Mouse (Mus musculus) lung, embryonic 14.5 days (tissue): ENCODE measurements at regions not wholly inside any gene's neighbourhood (a gene's known extent, or its start where the extent isn't known, plus 50 kb on each side); places are given as distances from the start of the nearest gene placed in this dataset.
A peak's percentile ranks its signal among the peaks of the same experiment; 100 is the strongest.

Experiments used
- ATAC-seq: fragments of 200-750 bp; cut with Nextera tagmentation; 2 replicates; pipeline ENCODE4 v1.8.0; 2017; ENCODE audit warnings: mild to moderate bottlenecking, moderate TSS enrichment, moderate library complexity; ENCODE audit not compliant: insufficient read depth
- DNase-seq: peaks from one replicate; pipeline ENCODE4 v3.0.0-alpha.2; 2015
- H3K27ac ChIP-seq: fragments of 300-500 bp; sonication (generic); 2 replicates; pipeline ENCODE4 v1.5.1; 2014; ENCODE audit warnings: low read depth, mild to moderate bottlenecking, moderate library complexity
- H3K27me3 ChIP-seq: fragments of 300-500 bp; sonication (generic); 2 replicates; pipeline ENCODE4 v1.6.1; 2014; ENCODE audit warnings: low read length, control low read depth; ENCODE audit not compliant: insufficient read depth
- H3K36me3 ChIP-seq: fragments of 300-500 bp; sonication (generic); 2 replicates; pipeline ENCODE4 v1.6.1; 2014; ENCODE audit warnings: control low read depth; ENCODE audit not compliant: insufficient read depth
- H3K4me1 ChIP-seq: fragments of 300-500 bp; sonication (generic); 2 replicates; pipeline ENCODE4 v1.6.1; 2014; ENCODE audit warnings: antibody characterized with exemption, control low read depth; ENCODE audit not compliant: insufficient read depth
- H3K4me2 ChIP-seq: fragments of 300-500 bp; sonication (generic); 2 replicates; pipeline ENCODE4 v1.6.1; 2014; ENCODE audit warnings: mild to moderate bottlenecking
- H3K4me3 ChIP-seq: fragments of 300-500 bp; sonication (generic); 2 replicates; pipeline ENCODE4 v1.5.1; 2014; ENCODE audit warnings: low read depth, low read length
- H3K9ac ChIP-seq: fragments of 300-500 bp; sonication (generic); 2 replicates; pipeline ENCODE4 v1.6.1; 2014
- H3K9me3 ChIP-seq: fragments of 300-500 bp; sonication (generic); 2 replicates; pipeline ENCODE4 v1.6.1; 2016; ENCODE audit warnings: low read depth, low read length, control low read depth
- CTCF ChIP-seq: IDR thresholded peaks from 2 replicates; pipeline ENCODE4 v1.5.1; 2016; ENCODE audit warnings: antibody characterized with exemption, low read depth
- WGBS: fragments of 180-500 bp; shearing (Covaris S2); extraction: QIAGEN DNeasy Blood & Tissue Kit; methylation state at CpG from one replicate; pipeline ENCODE4 v1.1.7; 2014; 5-methylcytosine and 5-hydroxymethylcytosine counted together

GRCm38 (mm10) chr12:25196022-25196421, 99.1 kb upstream of the Id2 start:
- 60% methylated on average over 4 of the region's 4 CpGs for WGBS

GRCm38 (mm10) chr12:25192216-25192615, 95.3 kb upstream of the Id2 start:
- ATAC-seq = no peak

More at GRCm38 (mm10) chr12:25196022-25196421, 99.1 kb upstream of the Id2 start:
- H3K4me3 ChIP-seq = no peak overlapping the region
- no peak overlapping the region for H3K4me2 ChIP-seq
- peaks cover 4% of the 10 kb centered on the region; the same call in 1 of the 2 replicates for H3K4me1 ChIP-seq
- no peak for DNase-seq
- no peaks in the 10 kb centered on the region for H3K36me3 ChIP-seq
- H3K27me3 ChIP-seq = no peaks in the 10 kb centered on the region
- peaks cover 4% of the 10 kb centered on the region; the same call in 1 of the 2 replicates for H3K9me3 ChIP-seq
- TF ChIP-seq CTCF = no peak
- H3K9ac ChIP-seq = no peak overlapping the region
- H3K27ac ChIP-seq = no peak overlapping the region
- ATAC-seq = no peak

GRCm38 (mm10) chr12:25190360-25190759, 93.4 kb upstream of the Id2 start:
- TF ChIP-seq CTCF = no peak
- 42% methylated on average over 6 of the region's 6 CpGs for WGBS

More at GRCm38 (mm10) chr12:25192216-25192615, 95.3 kb upstream of the Id2 start:
- DNase-seq = no peak
- H3K9me3 ChIP-seq = no peaks in the 10 kb centered on the region
- no peaks in the 10 kb centered on the region for H3K4me1 ChIP-seq
- no peak overlapping the region for H3K4me3 ChIP-seq
- no peak overlapping the region for H3K27ac ChIP-seq
- H3K36me3 ChIP-seq = no peaks in the 10 kb centered on the region
- H3K4me2 ChIP-seq = no peak overlapping the region
- H3K9ac ChIP-seq = no peak overlapping the region
- TF ChIP-seq CTCF = no peak
- 81% methylated on average over 6 of the region's 6 CpGs for WGBS
- no peaks in the 10 kb centered on the region for H3K27me3 ChIP-seq

GRCm38 (mm10) chr12:25189174-25189761, 92.3 kb upstream of the Id2 start:
- H3K27ac ChIP-seq = no peak overlapping the region
- ATAC-seq = no peak; the same call in 1 of the 2 replicates
- H3K36me3 ChIP-seq = no peaks in the 10 kb centered on the region
- peak; percentile 44 for DNase-seq
- no peak overlapping the region for H3K4me2 ChIP-seq
- H3K4me1 ChIP-seq = no peaks in the 10 kb centered on the region
- 50% methylated on average over 16 of the region's 16 CpGs for WGBS
- TF ChIP-seq CTCF = no peak
- no peak overlapping the region for H3K9ac ChIP-seq
- no peaks in the 10 kb centered on the region for H3K27me3 ChIP-seq
- no peak overlapping the region for H3K4me3 ChIP-seq
- H3K9me3 ChIP-seq = no peaks in the 10 kb centered on the region

More at GRCm38 (mm10) chr12:25190360-25190759, 93.4 kb upstream of the Id2 start:
- Histone ChIP-seq H3K9ac (no peak overlapping the region), H3K9me3 (no peaks in the 10 kb centered on the region), H3K36me3 (no peaks in the 10 kb centered on the region), H3K27ac (no peak overlapping the region), H3K4me3 (no peak overlapping the region), H3K27me3 (no peaks in the 10 kb centered on the region), H3K4me1 (no peaks in the 10 kb centered on the region), H3K4me2 (no peak overlapping the region)
- DNase-seq (peak; percentile 46), ATAC-seq (peak; percentile 57; the same call in 1 of the 2 replicates)

GRCm38 (mm10) chr12:25188556-25188955, 91.6 kb upstream of the Id2 start:
- no peak overlapping the region for H3K9ac ChIP-seq
- TF ChIP-seq CTCF = no peak
- no peaks in the 10 kb centered on the region for H3K9me3 ChIP-seq
- no peak for DNase-seq
- WGBS = 65% methylated on average over 3 of the region's 3 CpGs
- no peaks in the 10 kb centered on the region for H3K36me3 ChIP-seq
- no peak overlapping the region for H3K4me2 ChIP-seq
- no peak overlapping the region for H3K27ac ChIP-seq
- no peaks in the 10 kb centered on the region for H3K27me3 ChIP-seq
- no peaks in the 10 kb centered on the region for H3K4me1 ChIP-seq
- no peak overlapping the region for H3K4me3 ChIP-seq
- ATAC-seq = no peak

- Histone ChIP-seq H3K4me3 (no peak overlapping the region), H3K27ac (no peak overlapping the region), H3K4me2 (no peak overlapping the region), H3K4me1 (no peaks in the 10 kb centered on the region), H3K9ac (no peak overlapping the region), H3K9me3 (no peaks in the 10 kb centered on the region), H3K27me3 (no peaks in the 10 kb centered on the region), H3K36me3 (no peaks in the 10 kb centered on the region)
- ATAC-seq = no peak
- WGBS = 67% methylated on average over 3 of the region's 3 CpGs
- DNase-seq = no peak
- no peak for TF ChIP-seq CTCF
These were observed 90.3 kb upstream of the Id2 start for GRCm38 (mm10) chr12:25187216-25187615.

- Histone ChIP-seq H3K4me3 (no peak overlapping the region), H3K4me1 (no peaks in the 10 kb centered on the region), H3K9me3 (no peaks in the 10 kb centered on the region; the same call in 1 of the 2 replicates), H3K27me3 (no peaks in the 10 kb centered on the region), H3K9ac (no peak overlapping the region), H3K4me2 (no peak overlapping the region), H3K36me3 (no peaks in the 10 kb centered on the region), H3K27ac (peak overlapping the region; percentile 12; the same call in 1 of the 2 replicates)
- ATAC-seq (no peak), DNase-seq (no peak)
- TF ChIP-seq CTCF = no peak
- 73% methylated on average over 4 of the region's 4 CpGs for WGBS
These were observed 85.7 kb upstream of the Id2 start for GRCm38 (mm10) chr12:25182680-25183079.
